Mouse (Mus musculus) T-helper 1 cell (primary cell): ENCODE data around the gene Snrk.

Experiments used
- in situ Hi-C: fragments of 300-600 bp; cut with MboI, MseI; formaldehyde crosslinking; loops from one replicate; pipeline ENCODE4 v1.15.1; 2025; ENCODE audit warnings: high pct_unique_total_duplicates

The Snrk gene

DNA sequence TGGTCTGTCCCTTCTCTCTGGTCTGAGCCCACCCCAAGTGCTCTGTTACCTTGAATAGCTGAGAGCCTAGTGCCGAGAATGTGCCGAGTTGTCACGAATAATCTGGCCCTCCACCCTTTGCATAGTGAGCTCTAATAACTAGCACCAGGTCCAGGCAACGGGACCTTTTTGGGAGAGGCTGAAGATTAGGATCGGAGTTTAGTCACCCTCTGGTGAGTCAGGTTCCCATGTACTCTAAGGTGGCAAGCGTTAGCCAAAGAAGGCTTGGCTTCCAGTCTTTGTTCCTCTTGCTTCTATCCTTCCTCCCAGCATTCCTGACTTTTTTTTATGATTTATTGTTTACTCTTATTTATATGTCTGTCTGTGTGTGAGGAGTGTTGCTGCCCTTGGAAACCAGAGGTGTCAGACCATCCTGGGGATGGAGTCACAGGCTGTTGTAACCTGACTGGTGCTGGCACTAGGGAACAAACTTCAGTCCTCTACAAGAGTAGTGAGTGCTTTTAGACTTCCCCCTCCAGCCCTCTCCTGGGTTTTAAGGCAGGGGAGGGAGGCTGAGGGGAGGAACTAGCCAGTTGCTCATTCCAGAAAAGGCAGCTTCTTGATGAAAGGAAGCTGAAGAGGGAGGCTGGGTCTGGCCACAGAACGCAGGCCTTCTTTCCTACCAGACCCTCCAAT, 9.2 kb upstream of the Snrk start:
- in situ Hi-C loops: no loop called here

DNA sequence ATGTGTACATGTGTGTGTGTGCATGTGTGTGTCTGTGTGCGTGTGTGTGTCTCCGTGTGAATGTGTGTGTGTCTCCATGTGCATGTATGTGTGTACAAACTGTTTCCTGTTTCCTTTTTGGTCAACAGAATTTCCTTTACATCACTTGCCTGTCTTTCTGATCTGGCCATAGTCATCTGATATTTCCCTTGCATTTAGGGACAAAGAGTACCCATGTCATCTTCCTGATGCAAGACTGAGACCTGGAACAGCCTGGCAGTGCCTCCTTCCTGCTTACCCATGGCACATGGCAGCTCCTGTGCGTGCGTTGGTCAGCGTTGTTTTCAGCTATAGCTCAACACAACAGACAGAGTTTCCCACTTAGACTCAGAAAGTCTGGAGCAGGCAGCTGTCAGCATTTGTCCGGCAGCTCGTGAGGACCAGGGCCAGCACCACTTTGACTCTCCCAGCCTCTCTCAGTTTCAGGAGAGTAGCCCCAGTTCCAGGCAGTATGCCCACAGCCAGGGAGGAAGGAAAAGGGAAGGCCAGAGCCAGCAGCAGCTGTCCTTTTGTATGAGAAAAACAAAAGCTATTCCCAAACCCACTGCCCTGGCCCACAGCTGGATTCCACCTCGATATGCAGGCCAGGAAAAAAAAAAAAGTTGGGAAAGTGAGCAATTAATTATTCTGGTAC, 7.4 kb upstream of the Snrk start:
- in situ Hi-C loops: no loop called here

DNA sequence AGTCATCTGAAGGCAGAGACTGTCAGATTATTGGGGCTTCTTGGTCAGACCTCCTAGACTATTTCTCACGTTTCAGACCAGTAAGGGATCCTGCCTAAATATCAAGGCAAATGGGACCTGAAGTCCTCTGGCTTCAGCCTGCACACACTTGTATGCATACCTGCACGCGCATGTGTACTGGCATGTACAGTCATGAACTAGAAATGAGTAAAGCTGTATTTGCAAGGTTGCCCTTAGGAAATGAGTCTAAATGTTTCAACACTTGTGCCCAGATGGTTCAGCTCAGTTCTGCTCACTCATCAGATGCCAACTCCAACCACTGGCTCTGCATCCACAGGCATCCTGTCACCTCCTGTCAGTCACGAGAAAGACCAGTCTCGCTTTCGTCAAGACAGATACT, 6.6 kb upstream of the Snrk start:
- in situ Hi-C loops: no loop called here

DNA sequence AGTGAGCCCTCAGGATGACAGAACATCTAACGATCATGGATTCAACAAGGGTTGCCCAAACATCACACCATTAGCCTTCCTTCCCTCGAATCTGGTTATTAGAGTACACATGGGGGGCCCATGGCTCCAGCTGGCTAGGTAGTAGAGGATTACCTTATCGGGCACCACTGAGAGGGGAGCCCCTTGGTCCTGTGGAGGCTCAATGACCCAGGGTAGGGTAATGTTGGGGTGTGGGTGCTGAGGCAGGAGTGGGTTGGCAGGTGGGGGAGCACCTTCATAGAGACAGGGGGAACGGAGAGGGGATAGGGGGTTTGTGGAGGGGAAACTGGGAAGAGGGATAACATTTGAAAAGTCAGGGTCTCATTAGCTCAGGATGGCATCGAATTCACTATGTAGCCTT, 6.1 kb upstream of the Snrk start:
- in situ Hi-C loops: no loop called here

DNA sequence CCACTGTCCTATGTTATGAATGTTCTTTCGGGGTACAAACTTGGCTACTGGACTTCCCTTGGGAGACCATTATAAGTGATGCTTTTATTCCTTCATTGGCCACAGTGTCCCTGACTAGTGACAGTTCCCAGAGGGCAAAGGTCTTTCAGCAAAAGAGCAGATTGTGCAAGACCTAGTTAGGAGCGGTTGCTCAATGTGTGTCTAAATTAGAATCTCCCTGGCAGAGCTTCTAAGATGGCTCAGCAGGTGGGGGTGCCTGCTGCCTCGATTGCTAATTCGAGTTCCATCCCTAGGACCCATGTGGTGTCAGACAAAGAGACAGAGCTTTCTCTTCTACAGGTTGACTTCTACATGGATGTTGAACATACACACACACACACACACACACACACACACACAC, 1.5 kb upstream of the Snrk start:
- in situ Hi-C loops: no loop called here

DNA sequence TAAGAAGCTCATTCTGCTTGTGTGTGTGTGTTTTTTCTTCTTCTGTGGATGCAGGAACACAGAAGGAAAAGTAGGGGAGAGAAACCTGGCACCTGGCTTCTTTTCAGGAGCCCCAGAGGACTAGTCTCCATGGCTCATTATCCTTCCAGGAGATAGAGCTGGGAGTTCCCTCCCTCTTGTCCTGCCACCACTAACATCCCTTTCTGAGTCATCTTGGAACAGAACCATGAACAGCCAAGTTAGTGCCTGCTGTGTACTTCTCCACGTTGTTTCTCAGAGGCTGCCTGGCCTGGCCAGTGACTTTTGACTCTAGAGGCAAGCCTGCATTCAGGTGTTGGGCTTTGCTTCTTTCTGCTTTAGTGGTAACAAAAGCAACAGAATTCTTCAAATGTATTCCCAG, 707 bp upstream of the Snrk start:
- in situ Hi-C loops: no loop called here

DNA sequence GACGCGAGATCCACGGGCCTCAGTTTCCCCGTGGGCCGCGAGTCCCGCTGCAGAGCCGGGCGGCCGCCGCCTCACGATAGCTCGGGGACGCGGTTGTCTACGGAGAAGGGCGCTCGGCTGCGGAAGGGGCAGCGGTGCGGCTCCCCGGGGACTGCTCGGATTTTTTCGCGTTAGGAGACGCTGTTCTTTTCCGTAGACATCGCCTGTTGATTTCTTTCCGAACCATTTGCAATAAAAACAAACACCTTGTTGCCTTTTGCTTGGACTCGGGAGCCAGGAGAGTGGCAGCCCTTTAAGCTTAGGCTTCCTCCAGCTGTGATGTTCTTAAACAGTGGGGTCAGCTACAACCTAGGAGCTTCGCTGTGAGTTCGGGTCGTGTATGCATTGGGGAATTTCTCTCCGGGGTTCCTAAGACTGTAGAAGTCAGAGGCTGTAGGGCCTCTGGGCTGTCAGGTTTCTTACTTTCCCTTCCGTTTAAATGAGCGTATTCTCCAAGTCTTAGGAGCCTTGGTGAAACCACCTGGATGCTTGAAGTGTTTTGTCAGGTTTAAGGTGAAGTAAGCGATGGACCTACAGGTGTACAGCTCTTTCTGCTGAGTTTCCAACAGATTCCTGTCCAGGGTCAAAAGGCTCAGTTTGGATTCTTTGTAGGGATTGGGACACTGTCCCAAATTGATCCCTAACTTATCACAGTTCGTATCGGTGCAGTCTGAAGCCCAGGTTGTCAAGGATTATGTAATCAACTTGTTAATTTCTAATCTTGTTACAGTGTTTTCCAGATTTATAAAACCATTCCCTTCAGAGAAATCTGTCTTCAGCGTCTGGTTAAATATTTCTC, 845 bp downstream of the Snrk start:
- in situ Hi-C loops: no loop called here

DNA sequence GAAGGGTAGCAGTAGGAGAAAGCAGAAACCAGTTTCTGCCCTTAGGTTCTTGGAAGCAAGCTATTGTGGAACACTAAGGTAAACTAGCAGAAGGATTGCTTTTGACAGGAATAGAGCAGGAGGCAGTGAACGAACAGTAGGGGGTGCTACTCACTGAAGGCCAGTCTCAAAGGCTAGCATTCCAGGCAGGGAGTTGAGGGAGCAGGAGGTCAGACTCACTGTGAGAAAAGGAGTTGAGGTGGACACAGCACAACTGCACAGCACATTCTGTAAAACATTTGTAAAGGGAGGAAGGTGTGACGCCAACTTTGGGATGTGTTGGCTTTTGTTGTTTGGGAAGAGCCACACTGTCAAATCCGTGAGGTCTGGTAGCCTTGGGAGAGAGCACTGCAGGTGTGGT, 3.0 kb downstream of the Snrk start:
- in situ Hi-C loops: no loop called here

DNA sequence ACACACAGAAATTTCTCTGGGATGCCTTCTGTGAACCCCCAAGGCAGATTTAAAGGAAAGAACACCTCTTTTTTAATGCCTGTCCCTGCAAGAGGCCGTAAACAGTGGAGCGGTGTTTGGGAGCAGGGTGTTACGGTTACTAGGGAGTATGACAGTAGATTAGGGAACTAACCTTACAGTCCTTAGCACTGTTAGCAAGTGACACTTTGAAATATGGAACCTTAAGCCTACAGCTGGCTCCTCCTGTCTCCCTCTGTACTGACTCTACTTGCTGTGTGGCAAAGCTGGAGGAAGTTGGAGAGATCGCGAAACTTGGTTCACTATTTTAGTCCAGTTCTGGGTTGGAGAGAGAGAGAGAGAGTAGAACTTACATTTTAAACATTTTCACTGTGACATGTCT, 5.0 kb downstream of the Snrk start:
- in situ Hi-C loops: no loop called here

DNA sequence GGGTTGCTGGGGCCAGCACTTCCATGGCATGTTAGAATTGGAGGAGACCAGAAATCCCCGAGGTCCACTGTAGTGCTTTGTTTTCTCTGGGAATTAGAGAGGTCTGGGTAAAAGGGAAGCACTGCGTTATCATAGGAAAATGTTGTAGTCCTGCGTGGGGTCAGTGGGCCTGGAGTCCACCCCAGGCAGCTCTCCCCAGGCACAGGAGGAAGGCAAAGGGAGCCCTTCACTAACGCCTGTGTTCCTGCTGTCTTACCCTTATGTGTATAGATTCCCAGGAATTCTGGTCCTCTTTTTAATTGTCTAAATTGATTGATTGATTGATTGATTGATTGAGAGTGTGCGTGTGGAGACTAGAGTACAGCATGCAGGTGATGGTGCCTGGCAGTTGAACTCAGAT, 6.1 kb downstream of the Snrk start:
- in situ Hi-C loops: no loop called here

DNA sequence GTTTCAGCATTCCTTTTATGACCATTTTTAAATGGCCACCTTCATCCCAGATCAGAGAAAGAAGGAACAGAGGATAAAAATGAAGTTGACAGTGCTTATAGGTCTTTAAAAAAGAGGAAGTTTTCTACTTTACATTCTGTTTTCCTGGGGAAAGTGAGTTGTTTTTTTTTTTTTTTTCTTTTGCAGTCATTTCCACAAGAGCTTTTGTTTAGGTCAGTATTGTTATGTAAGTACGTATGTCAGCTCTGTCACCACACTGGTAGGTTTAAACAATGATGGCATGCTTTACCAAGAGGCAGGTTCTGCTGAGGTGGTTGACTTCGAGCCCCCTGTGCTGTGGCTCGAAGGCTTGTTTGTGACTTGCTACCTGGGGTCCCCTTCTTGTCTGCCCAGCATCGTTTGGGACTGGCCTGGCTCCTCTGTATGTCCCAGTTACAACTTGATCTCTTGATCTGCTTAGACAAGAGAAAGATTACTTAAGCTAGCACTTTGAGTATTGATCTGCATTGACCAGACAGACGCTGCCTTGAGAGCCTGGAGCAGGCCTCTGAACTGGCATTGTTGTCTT, 8.7 kb downstream of the Snrk start:
- in situ Hi-C loops: no loop called here

DNA sequence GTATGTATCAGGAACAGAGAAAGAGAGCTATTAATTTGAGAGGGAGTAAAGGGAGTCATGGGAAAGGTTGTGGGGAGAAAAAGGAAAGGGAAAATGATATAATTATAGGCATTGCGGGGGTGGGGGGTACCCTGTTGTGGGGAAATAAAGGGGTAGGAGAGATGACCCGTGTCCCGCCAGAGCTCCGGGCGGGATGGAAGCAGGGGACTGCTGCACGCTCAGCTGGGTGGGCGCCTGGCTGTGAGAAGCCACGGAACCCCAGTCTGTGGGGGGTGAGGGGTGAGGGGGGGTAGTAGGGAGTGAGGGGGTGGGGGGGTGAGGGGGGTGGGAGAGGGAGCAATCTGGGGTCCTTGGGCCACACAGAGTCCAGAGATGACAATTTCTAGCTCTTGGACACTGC, 9.7 kb downstream of the Snrk start:
- in situ Hi-C loops: no loop called here

DNA sequence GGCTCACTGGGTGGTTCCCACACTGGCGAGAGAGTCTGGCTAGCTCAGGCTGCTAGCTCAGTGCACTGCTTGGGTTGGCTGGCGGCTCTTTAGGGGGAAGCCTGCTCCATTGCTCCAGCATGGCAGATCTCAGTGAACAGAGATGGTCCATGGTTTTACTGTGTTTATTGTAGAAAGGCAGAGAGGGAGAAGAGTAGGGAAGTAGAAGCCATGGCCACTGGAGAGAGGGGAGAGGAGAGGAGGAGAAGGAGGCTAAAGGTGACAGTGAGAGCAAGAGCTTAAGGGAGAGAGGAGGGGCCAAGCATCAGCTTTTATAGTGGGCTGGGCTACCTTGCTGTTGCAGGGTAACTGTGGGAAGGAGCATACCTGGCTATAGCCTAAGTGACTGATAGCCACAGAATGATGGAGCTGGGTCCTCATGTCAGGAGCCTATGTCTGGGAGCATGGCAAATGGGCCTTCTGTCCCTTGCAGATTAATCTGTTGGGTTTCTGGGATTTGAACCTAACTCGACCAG, 10.3 kb downstream of the Snrk start:
- in situ Hi-C loops: no loop called here

DNA sequence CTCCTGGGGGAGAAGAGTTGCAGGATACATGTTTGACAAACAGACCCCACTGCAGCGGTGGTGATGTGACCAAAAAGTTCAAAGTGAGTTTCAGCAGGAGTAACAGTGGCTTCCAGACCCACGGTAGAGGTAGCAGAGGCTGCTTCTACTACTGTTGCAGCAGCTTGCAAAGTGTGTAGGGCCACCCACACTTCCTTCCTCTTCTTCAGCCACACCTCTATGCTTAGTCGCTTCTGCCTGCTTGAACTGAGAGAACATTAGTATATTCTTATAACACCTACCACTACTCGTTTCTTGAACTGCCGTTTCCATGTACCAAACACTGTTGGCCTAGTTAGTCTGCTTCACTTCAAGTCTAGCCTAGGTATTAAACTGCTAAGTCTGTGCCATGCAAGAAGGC, 11.6 kb downstream of the Snrk start:
- in situ Hi-C loops: no loop called here

DNA sequence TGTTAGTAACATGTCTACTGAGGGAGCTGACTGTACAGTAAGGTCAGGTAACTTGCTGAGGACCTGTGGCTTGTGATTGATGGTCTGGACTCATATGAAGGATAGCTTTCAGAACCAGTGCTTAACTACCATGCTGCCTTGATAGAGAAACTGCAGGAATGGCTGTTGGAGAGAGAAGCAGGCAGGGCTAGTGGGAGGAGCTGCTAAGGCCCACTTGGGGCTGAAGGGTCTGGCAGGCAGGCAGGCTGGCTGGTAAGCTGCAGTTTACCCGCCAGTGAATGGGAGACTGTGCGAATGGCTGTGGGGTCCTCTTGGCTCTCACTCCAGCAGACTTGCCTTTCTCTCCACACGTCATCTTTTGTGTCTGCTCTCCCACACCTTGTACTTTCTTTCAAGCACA, 13.6 kb downstream of the Snrk start:
- in situ Hi-C loops: no loop called here

DNA sequence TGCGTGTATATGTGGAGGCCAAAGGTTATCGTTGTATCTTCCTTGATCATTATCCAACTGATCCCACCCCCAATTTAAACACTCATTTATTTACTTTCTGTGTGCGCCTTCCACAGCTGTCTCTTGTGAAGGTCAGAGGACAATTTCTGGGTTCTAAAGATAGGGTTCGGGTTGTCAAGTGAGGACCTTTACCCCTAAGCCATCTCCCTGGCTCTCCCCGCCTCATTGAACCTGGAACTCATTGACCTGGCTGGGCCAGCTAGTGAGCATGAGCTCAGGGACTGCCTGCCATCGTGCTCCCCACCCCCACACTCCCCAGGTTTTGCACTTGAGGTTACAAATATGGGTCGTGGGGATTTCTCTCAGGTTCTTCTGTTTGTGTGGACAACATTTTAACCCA, 15.1 kb downstream of the Snrk start:
- in situ Hi-C loops: no loop called here

DNA sequence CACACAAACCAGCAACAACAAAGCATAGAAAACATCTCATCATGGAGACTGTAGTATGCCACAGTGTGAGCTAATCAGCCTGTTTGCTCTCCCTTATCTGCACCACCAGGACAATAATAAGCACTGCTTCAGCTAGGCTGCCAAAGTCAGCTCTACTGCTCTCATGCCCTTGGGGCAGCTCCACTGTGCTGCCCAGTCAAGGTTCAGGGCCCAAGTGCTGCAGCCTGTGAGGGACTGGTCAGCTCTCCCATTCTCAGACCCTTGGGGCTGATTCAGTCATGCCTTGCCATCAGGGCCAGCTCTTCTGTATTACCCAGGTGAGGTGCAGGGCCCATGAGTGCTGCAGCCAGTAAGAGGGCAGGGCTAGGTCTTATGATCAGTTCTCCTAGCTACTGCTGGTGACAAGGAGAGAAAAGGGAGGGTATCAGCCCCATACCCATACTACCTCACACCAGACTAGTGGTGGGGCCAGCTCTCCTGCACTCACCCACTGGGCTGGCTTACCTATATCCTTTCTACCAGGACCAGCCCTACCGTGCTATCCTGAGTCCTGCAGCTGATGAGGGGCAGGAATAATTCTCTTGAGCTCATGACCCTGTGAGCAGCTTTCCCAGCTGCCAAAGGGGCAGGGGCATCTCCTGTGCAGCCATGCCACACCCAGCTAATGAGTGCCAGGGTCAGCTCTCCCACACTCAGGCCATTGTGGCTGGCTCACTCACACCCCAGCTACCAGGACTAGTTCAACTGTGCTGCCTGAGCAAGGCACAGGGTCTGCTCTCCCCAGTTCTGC, 18.2 kb downstream of the Snrk start:
- in situ Hi-C loops: no loop called here

DNA sequence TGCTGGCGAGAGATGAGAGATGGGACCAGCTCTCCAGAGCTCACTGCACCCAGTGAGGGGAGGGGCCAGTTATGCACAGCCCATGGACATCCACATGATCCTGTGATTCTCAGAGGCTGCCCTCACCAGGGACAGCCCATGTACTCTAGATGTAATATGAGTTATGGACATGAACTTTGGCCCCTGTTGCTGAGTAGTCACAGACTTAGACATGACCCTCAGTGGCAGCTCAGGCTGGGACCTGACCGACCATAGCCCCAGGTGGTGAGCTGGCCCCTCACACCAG, 18.8 kb downstream of the Snrk start:
- in situ Hi-C loops: no loop called here

DNA sequence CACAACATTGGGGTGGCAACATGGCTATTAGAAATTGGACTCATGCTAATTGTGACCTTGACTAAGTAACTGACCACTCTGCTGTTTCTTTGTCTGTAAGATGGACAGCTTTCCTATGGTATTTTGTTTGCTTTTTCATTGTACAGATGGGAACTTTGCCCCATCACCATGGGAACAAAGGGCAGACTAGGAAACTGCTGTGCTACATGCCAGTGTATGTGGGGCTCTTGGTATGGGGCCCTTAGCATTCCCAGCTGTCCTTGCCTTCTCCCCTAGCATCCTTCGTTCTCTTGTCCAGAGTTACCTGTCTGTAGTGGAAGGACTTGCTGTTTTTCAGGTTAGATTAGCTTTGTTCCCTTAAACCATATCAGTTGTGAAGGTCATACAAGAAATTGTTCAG, 20.9 kb downstream of the Snrk start:
- in situ Hi-C loops: no loop called here

DNA sequence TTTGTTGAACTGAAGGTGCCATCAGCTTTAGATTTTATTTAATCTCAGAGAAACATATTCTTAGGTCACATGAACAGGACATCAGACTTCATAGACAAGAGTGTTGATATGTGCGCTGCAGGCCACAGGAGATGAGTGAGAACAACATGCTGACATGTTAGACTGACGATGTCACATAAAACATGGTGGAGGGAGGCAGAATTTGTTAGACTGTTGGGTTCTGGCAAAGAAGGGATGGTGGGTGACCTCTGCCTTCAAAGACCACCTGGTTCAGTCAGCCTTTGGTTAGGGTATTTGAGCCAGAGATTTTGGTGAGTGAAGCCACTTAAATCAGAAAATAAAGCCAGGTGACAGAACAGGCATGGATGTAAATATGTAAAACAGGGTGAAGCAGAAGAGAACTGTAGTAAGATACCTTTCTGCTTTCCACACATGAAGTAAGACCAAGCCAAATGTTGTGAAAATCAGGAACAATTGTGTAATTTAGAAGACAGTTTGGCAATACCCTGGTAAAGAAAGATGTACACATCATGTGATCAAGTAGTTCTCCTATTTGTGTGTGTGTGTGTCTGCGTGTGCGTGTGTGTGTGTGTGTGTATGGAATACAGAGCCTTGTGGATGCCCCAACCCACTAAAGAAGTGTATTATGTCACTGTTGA, 21.4 kb downstream of the Snrk start:
- in situ Hi-C loops: no loop called here

DNA sequence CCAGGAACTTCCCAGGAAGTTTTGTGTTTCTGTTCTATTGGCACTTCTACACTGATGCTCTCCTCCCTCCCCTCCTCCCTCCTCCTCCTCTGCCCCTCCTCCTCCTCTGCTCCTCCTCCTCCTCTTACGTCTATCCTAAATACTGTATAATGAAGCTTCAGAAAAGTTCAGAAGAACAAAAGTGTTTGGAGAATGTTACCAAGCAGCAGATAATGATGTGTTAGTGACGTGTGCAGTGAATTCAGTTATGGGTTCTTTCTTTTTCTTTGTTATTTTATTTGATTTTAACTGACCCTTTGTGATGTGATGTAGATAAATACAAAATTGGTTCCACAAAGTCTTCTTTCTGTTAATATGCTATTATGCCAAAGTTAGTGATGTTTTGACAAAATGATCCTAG, 22.2 kb downstream of the Snrk start:
- in situ Hi-C loops: no loop called here
